In the genomic region with DNA sequence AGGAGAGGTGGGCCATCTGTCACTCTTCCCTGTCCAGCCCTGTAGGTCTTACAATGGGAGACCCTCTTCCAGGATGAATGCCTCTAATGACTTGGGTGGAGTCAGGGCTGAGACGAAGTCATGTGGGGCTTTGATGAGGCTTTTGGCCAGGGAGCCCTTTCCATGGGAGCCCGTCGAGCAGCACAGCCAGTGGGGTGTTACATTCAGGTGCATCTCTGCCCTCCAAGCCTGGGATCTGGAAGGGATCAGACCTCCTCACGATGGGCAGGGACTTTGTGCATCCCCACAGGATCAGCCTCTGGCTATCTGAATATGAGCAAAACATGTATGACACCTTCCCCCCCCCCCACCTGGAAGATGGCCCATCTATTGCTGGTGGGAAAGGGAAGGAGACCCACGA, we compare ENCODE assay signal across 23 mouse cellular contexts.
"Had no signal": no experiment of that assay in that cellular context is flagged by ENCODE, and none has a peak within 500 bp of the region (broad histone marks: within the 10 kb centered on the region; RNA-seq: fewer than 3 reads in every experiment).

No protein-coding gene starts in this region.

- H3K27me3 ChIP-seq: hindbrain, embryonic 13.5 days; hindbrain, embryonic 15.5 days; kidney, embryonic 15.5 days; limb, embryonic 13.5 days; limb, embryonic 15.5 days; liver, embryonic 12.5 days had no signal

- ATAC-seq: hindbrain, postnatal 0 days; intestine, embryonic 16.5 days; liver, embryonic 12.5 days had no signal

- H3K9ac ChIP-seq: hindbrain, embryonic 13.5 days; hindbrain, embryonic 15.5 days; kidney, embryonic 15.5 days; limb, embryonic 13.5 days; limb, embryonic 15.5 days; liver, embryonic 12.5 days; liver, embryonic 14.5 days had no signal

- H3K9me3 ChIP-seq: hindbrain, embryonic 13.5 days; hindbrain, embryonic 15.5 days; kidney, embryonic 15.5 days; limb, embryonic 13.5 days; limb, embryonic 15.5 days; liver, embryonic 12.5 days had no signal

- H3K4me1 ChIP-seq: hindbrain, embryonic 13.5 days; hindbrain, embryonic 15.5 days; liver, embryonic 12.5 days had no signal

- DNase-seq: gastrocnemius, postnatal 14 days; gastrocnemius, postnatal 36 days; heart, adult 18-20 months; heart, postnatal 14 days; heart, postnatal 36 days; kidney, adult 11 months; kidney, adult 2 months; kidney, adult 9 months; kidney, postnatal 14 days; kidney, postnatal 36 days; layer of hippocampus, adult 9-11 months; layer of hippocampus, postnatal 36 days; left cerebral cortex, postnatal 4 days had no signal

- H3K27ac ChIP-seq: hindbrain, embryonic 13.5 days; hindbrain, embryonic 15.5 days; hindbrain, postnatal 0 days; kidney, embryonic 15.5 days; kidney, postnatal 0 days; limb, embryonic 13.5 days; limb, embryonic 15.5 days; liver, embryonic 12.5 days; liver, embryonic 14.5 days had no signal

- H3K4me3 ChIP-seq: hindbrain, embryonic 13.5 days; hindbrain, embryonic 15.5 days; kidney, embryonic 15.5 days; limb, embryonic 13.5 days; limb, embryonic 15.5 days; liver, embryonic 12.5 days had no signal
